Mouse (Mus musculus) lung, postnatal 10 days (tissue): ENCODE measurements around the gene Fam155a.

ENCODE experiments used
- DNase-seq: peaks from one replicate; pipeline ENCODE4 v3.0.0; 2021

Gene Fam155a

DNA sequence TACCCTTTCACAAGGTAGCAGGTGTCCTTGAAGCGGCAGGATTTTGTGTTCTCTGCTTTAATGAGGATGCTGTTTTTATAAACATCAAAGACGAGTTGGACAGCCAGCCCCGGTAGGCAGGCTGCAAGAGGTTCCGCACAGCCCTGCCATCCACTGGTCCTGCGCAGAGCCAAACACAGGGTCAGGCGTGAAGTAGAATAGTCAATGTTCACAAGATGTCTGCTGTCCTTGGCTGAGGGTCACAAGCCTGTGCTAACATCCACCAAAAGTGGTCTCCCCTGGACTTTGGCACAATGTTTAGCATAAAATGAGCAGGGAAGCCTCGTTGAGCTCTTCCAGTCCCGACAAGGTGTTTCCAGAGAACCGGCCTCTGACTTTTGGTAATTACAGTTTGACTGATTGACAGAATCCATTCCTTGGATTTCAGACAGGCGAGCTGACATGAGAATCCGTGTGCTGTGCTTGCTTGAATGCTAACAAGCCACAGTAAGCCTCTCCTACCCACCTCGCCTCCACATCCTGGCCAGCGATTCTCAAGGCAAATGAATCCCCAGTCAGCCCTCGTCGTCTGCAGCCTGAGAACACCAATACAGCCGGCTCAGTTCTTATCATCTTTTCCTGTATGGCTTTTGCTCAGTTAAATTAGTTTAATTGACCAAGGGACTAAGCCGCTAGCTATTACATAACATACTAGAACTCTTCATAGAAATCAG lies 522.7 kb downstream of the Fam155a start:
- DNase-seq = no peak

DNA sequence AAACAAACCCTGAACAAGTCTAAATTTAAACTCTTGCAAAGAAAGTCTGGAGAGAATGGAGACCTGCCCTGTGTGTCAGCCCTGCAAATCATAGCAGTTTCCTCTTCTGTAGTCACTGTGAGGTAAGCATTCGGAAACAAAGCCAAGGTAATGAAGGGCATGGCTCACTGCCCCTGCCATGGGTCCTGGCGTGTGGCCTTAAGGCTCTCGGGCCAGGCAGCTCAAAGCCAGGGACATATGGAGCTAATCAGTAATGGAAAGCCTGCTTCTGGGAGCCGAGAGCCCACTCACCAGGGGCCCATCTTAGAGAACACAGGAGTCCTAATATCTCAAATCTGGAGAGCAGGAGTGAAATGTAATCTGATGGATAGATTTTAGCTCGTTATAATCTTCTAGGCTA lies 525.0 kb downstream of the Fam155a start:
- DNase-seq = no peak

GRCm38 (mm10) chr8:9240996-9241395 lies 530.0 kb downstream of the Fam155a start:
- no peak for DNase-seq

- DNase-seq = no peak
Observed at GRCm38 (mm10) chr8:9239741-9240140, 531.2 kb downstream of the Fam155a start.

DNA sequence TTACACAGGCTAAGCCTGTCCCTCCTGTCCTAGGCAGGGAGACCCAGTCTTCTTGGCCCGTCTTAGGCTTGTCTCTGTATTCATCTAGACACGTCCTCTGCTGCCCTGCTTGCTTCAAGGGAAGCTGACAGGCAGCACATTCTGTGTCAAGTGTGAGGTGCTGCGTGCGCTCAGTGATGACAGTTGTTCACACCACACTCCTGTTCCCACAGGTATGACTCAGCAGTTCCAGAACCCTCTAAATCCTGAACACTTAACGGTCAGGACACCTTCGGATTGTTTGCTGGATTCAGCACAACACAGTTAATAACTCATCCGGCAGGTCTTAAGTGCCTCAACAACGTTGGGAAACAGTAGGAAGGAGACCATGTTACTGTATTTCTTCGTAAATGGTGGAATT lies 532.0 kb downstream of the Fam155a start:
- no peak for DNase-seq

DNA sequence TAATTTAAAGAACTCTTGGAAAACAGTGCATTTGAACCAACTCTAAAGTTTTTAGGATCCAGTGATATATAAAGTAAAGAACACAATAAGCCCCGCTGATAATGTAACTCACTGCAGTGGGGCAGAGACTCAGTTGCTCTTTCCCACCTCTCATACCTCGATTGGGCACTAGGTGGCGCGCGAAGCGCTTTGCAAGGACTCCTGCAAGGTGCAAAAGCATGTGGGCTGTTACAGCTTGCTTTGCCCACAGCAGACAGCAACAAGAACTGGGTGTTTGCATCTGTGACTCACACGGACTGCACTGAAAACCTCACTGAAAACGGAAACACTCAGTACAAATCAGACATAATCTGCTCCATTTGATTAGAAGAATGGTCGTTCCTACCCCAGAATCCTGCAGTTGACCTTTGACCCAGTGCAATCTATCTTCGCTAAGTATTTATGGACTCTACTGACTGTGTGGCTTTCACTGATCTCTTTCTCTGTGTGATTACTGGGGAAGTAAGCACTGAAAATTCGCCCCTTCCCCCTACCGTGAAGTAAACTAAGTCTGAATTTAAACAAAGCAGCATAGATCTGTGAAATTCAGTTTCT lies 537.5 kb downstream of the Fam155a start:
- peak; percentile 88 for DNase-seq

- peak; percentile 47 for DNase-seq
Observed at GRCm38 (mm10) chr8:9227779-9228464, 543.0 kb downstream of the Fam155a start.

DNA sequence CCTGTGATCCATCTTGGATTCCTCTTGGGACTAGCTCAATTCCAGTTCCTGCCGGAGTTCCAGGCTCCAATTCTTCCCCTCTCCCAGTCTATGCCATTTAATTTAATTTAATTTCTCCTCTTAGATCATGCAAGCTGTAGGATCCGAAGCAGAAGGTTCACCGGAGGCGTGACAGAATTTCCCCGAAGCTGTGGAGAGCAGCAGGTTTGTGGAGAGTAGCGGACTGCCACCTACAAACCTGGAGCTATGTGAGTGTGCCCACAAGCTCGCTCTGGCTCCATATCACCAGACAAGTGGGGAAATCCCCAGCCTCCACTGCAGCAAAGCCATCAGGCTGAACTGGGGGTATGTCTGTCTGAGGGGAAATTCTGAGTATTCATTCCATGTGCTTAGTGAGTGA lies 544.2 kb downstream of the Fam155a start:
- DNase-seq = no peak

DNA sequence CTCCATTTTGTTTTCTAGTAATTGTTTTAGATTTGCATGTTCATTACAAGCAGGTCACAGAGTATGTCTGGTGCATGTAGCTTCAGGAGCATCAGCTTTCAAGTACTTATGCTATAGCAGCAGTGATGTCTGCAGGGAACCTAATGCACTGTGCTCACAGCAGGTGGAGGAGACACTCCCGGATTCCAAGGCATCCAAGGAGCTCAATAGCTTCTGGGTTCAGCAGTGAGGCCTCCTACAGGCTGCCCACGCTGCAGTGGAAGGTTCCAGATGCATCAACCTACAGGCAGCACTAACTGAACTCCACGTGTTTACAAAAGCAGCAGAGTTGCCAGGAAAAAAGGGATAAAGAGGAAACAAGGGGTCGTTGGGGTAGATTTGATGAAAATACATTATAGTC lies 559.2 kb downstream of the Fam155a start:
- no peak for DNase-seq

- no peak for DNase-seq
Observed at GRCm38 (mm10) chr8:9207505-9208051, 563.4 kb downstream of the Fam155a start.

DNA sequence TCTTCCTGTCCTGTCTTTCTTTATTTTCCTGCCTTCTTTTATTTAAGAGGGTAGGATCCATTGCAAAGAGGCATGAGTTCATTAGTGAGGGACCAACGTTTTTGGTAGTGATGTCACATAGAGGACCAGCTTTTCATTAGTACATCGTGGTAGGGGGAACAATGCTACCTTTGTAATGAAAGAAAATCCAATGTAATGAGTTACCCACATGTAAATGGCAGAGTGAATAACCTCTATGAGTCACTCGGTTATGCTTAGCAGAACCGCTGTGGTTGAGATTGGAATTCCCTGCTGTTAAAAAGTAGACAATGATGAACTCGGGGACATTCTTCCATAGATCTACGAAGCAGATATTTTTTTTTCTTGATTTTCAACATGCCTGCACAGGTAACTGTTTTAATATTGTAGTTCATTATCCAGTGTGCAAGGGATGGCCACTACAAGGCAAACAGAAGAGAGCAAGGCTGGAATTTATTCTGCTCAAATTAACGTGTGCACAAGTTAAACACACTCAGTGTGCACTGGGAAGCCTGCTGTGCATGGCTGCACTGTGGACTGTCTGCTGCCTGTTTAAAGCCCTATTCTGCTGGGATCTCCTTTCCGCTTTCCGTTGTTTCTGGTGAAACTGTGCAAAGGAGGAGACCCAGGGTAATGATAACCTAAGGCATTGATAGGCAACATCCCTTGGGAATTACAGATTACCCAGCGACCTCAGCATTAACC lies 566.5 kb downstream of the Fam155a start:
- no peak for DNase-seq

- DNase-seq = no peak
Observed at GRCm38 (mm10) chr8:9200099-9200498, 570.9 kb downstream of the Fam155a start.

DNA sequence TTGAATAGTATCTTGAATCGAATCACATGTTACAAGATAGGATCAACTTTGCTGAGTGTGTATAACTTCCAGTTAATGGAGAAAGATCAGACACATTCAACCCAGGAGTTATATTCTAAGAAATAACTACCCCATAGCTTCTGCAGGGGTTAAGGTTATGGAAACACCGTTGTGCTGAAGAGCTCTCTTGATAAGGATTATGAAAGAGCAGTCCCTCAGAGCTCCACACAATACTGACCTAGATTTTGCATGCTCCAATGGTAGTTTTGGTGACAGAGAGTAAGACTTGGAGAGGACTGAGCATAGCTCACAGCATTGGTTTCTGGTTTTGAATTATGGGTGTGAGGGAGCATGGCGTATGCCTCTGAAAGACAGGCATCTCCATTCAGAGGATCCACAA lies 579.3 kb downstream of the Fam155a start:
- no peak for DNase-seq

DNA sequence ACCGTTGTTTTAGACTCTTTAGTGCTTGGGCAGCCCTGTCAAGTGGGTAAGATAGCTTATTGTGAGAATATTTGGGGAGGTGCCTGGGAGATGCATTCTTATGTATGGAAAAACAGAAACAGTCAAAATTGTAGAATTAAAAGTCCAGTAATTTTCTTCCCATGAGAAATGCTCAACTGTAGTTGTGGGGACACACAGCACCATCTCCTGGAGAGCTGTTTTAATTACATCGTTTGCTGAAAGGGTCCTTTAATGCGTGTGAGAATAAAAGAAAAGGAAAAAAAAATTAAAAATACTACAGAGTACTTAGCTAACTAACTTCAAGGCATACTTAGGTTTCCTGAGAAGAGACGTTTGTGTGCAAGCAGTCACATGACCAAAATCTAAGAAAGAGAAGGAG lies 582.3 kb downstream of the Fam155a start:
- DNase-seq = peak; percentile 16

- no peak for DNase-seq
Observed at GRCm38 (mm10) chr8:9185200-9185599, 585.8 kb downstream of the Fam155a start.

- no peak for DNase-seq
Observed at GRCm38 (mm10) chr8:9182461-9182860, 588.5 kb downstream of the Fam155a start.

DNA sequence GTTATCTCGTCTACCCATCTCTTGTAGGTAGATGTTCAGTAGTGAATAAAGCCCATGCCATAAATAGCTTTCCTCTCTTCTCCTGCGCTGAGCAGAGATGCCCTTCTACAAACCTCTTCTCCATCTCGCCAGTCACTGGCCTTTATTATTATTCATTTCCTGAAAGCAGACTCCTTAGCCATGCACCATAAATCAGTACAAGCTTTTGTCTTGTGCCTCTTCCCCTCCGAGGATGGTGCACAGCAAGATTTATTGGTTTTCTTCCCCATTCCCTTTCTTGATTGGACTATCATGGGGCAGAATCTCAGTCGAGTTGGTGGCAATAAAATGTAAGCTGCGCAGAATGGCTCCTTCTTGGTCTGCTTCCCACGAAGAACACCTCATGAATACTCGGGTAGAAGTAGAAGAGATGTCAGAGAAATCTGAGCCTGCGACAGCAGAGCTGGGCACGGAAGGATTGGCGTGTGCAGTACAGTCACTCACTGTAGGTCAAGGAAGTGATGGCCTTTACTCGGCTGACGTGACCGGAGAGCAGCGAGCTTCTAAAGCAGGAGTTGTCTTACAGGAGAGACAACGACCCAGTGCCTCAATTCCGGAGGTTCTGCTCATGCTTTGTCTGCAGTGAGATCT lies 590.2 kb downstream of the Fam155a start:
- DNase-seq = no peak

DNA sequence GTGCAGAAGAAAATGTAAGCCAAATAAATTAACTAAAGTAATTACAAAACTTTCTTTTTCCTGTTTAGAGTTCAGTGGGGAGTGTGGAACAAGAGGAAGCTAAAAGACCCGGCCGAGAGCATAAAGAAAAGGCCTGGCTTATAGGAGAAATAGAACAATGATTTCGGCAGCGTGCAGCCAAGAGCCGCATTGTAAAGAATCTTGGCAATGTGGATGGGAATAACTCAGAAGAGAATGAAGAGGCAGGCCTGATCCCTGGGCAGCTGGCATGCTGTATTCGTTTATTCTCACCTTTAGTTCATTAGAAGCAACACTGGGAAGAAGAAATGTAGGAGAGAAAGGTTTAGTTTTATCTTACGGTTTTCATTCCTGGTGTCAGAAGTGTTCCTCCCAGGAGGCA lies 594.0 kb downstream of the Fam155a start:
- no peak for DNase-seq

- peak; percentile 80 for DNase-seq
Observed at GRCm38 (mm10) chr8:9174865-9175565, 595.9 kb downstream of the Fam155a start.

DNA sequence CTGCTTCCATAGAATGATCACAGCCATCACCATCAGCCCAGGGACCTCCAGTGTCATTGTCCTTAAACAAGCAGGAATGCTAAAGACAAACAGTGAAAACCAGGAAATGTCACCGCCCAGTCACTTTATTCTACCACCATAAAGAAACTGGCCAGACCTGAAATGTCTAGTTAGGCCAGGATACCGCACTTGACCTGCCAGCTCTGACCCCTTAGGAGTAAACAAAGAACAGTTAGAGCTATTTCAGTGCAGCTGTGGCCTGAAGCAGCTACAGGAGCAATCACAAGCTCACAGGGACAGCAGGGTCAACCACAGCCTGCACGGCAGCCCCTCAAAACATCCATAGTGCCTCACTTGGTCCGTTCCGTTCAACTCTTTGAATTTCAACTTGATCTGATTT lies 599.1 kb downstream of the Fam155a start:
- peak; percentile 11 for DNase-seq

DNA sequence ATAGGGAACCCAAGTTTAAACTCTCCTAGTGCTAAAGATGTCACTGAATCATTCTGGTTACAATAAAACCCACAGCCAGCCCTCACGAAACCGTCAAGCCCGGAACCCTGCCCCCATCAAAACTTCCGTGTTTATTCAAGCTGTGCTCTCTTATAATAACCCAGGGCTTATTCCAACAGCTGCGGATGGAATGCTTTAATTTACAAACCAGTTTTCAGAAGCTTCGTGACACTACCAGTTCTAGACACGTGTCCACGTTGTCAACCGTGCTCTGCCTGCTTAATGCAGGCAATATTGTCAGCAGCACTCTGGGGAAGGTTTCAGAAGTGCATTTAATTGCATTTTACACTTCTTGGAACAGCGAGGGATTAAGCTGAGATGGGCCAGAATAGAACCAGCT lies 603.0 kb downstream of the Fam155a start:
- peak; percentile 45 for DNase-seq

- no peak for DNase-seq
Observed at GRCm38 (mm10) chr8:9161606-9162005, 609.4 kb downstream of the Fam155a start.
